Mouse (Mus musculus) cerebellum, adult 11-12 months (tissue): ENCODE measurements around the gene Slc22a1.

Source experiments
- DNase-seq: peaks from one replicate; pipeline ENCODE4 v3.0.0; 2022

The Slc22a1 gene

DNA sequence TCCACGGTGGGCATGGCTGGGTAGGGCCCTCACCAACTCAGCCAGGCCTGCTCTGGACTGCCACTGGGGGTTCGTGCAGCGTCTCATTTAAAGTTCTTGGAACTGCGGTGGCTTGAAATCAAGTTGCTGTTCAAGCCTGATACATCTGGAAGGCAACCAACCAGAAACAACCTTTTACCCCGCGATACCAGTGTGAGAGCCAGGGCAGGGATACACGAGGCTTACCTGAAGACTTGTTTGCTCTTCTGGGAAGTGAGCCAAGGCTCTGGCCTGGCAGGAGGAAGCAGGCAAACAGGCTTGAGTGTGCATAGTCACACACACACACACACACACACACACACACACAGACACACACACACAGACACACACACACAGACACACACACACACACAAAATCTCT, at the start of gene Slc22a1:
TSS of gene Slc22a1 (minus strand) at position 184 of the 400 bp plus-strand sequence.
- DNase-seq, result no peak

DNA sequence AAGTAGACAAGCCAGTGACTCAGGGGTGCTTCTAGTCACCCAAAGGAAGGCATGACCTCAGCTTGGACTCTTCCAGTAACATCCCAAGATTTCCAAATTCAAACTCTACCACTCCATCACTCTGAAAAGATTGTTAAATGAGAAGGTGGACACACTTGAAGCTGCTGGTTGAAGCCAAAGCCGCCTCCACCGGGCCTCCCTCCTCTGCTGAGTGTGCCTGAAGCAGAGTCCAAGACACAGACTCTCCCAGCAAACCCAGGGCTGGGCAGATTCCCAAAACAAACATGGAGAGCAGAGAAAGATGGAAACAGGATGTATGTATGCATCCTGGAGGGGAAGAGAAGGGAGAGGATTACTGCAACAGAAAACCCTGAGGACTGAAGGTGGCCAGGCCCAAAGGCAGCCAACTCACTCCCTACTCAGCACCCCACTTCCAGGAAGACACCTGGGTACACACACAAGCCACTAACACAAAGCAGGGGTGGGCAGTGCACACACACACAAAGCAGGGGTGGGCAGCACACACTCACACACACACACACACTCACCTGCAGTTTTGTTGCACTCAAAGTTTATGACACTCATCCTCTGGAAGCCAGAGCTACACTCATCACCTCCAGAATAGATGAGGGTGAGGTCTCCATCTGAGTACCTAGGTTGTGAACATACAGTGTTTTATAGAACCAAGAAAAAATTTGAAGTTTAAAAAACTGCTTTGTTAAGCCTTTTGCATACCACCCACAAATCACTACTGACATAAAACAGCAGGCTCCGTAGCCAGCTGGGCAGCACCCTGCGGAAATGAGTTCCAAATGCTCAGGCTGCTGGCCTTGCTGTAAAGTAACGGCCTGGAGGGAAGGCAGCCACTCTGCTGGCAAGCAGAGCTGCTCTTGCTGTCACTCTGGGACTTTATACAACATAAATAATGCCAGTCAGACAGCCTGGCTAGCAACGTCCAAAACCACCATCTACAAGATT, 49.4 kb upstream of the Slc22a1 start:
- DNase-seq, result no peak

DNA sequence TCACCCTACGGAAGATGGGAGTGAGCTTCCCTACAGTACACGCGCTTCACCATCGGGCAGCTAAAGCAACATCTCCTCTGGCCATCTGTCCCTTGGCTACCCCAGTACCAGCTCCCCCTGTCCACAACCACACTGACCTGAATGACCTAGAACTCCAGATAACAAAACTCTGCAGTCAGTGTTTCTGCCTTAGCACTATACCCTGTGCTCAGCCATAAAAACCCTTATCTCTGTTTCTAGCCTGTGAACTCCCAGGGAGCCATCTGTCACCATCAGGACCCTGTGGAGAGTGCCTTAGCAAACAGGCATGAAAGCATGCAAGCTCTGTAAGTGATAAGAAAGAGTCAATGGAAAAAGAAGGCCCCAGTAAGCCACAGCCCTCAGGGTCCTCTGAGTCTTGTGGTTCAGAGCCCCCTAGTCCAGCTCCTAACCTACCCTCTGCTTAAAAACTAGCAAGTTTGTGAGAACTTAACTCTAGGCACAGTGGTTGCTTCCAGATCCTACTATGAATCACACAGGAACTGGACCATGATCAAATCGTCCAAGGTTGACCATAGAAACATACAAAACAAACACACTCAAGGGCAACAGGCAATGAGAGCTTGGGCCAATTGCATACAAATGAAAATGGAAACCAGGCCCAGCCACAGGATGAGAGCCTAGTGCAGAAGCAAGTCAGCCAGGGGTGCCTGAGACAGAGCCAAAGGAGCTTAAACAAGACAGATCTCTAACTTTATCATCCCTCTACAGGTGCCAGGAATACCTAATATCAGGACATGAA, 48.5 kb upstream of the Slc22a1 start:
- no peak for DNase-seq

DNA sequence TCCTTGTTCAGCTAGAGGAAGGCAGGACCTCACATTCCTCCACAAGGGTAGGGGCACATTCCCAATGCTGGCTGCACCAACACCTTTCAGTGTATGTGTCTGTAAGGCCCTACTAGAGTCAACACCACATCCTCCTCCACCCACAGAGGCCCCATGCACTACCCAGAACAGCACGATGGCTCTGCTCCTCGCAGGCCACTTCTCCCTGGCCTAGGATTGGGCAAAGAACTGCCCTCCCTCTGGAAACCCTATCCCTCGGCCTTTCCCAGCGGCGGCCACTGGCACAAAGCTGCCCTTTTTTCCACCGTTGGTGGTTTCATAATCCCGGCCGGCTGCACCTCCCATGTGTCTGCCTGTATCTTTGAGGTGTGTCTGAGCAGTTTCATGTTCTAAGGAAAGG, 47.0 kb upstream of the Slc22a1 start:
- DNase-seq, result no peak

DNA sequence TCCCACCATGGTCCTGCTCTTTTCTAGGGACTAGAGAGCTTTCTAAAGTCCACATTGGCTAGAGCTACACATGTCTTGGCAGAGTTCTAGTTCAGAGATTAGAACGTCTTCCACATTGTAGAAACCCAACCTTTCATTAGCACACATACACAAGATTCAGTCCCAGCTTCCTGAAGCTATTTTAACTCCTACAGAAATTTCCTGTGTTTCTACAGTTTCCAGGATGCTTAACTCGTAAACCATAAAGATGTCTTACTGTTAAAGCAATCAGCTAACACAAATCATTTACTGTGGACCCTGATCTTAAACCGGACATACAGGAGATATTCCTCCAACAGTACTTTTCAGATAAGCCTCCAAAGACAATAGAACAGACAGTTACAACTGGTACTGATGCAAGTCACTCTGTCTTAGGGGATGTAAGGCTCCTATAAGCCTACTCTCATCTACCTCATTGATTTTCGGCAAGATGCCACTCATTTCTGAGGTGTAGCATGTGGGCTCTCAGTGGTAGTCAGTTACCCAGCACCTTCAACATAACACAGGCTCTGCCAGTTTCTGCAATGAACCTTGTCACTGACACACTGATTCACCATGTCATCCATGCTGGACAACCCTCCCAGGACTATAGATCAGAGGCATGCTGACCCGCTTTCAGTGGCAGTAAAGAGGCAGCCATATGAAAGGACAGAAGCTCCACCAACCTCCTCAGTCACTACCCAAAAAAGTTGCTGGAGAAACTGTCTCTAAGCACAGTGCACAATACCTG, 45.7 kb upstream of the Slc22a1 start:
- peak; percentile 52 for DNase-seq

DNA sequence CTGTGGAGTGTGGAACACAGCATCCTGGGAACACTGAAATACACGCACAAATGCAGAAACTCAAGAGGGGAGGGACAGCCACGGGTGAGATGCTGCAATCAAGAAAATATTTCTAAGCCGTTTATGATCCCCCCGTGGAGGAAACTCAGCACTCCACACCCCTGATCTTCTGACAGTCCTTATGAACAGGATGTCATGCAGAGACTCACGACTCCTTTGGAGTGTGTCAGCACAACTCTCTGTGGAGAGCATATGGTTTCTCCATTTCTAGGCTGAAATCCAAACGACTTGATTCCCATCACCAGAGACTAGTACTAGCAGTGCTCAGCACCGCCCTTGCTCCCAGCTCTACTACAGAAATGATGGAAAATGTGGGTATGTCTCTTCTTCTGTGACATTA, 42.6 kb upstream of the Slc22a1 start:
- DNase-seq, result peak; percentile 79

DNA sequence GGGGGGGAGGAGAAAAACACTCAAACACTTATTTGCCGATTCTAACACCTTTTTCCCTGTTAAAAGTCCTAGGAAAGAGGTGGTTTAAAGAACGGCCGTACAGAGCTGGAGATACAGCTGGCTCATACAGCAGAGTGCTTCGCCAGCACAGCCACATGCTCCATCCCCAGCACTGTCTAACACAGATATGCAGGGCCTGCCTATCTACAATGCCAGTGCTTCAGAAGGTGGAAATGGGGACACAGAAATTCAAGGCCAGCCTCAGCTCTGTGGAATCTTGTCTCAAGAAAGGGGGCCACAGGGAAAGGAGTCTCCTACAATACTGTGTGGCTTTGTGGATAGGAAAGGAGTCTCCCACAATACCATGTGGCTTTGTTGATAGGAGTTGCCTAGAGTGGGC, 41.8 kb upstream of the Slc22a1 start:
- no peak for DNase-seq

DNA sequence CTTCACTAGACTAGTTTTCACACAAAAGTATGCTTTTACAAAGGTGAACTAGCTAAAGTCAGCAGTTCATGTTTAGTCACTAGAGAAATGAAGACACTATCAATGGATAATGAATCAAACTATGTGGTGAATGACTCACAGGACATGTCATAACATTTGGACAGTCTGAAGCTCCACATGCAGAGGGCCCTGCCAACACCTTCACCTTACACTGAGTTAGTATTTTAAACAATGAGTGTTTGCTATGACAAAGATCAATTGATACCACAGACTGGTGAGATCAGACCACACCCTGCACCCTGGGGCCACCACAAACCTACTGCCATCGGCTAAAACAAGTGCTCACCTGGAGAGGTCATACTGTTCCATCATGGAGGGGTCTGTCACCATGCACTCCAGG, 39.4 kb upstream of the Slc22a1 start:
- no peak for DNase-seq

DNA sequence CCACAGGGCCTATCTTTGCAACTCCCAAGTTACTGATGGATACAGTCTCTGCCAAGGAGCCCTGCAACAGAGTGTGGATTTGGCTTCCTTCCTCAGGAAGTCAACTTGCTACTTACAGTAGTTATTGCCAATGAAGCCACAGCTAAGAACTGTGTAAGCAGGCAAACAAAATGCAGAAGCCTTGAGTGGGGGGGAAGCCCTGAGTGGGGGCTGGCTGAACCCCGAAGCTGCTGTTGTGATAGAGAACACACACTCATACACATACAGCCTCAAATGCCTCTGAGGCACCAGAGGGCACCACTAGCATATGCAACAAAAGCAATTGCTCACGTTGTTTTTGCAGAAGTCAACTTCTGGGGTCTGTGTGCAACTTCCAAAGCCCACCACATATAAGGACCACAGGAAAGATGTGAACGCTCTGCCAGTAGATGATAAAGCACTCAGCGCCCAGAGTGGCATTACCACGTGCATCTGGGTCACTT, 38.5 kb upstream of the Slc22a1 start:
- DNase-seq, result no peak

DNA sequence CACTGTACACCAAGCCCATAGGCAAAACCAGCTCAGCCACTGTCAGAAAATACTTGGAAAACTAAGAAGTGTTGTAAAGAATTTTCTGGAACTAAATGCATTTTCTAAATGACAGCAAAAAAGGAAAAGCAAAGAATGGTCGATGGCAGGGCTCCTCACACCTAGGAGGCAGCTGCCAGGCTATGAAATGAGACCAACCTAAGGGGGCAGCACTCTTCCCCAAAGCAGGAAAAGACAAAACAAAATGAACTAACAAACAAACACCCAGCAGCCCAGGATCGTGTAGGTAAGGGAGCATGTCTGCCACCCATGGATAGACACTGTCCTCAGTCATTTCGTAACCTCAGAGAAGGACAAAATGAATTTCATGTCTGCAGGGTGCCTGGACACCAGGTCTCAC, 37.4 kb upstream of the Slc22a1 start:
- DNase-seq, result no peak

DNA sequence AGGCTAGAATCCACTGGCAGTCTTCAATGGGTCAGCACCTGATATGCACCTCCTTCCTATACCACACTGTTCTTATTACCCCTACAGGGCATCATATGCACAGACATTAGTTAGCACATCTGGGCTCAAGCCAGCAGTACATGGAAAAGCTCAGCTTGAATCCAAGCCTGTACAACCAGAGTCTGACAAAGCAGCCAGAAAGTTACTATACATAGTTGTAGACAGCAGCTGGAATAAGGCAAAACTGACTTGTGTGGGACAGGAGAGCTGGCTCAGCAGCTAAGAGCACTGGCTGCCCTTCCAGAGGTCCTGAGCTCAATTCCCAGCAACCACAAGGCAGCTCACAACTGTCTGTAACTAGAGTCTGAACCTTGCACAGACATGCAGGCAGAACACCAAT, 36.6 kb upstream of the Slc22a1 start:
- no peak for DNase-seq

DNA sequence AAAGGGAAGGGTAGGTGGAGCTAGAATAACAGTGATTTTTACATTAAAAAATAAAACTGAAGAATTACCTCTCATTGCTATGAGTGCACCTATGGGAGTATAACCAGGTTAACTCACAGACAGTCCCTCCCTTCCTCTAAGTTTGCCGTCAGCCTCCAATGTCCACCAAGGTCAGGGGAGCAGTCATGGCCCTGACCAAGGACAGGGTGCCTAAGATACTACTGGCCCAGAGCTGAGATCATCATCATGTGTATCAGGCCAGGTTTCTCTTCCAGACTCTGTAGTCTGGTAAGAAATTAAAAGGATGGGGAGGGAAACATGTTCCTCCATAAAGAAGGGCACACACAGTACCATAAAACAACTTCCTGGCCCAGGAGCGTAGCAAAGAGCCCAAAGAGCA, 35.3 kb upstream of the Slc22a1 start:
- no peak for DNase-seq

DNA sequence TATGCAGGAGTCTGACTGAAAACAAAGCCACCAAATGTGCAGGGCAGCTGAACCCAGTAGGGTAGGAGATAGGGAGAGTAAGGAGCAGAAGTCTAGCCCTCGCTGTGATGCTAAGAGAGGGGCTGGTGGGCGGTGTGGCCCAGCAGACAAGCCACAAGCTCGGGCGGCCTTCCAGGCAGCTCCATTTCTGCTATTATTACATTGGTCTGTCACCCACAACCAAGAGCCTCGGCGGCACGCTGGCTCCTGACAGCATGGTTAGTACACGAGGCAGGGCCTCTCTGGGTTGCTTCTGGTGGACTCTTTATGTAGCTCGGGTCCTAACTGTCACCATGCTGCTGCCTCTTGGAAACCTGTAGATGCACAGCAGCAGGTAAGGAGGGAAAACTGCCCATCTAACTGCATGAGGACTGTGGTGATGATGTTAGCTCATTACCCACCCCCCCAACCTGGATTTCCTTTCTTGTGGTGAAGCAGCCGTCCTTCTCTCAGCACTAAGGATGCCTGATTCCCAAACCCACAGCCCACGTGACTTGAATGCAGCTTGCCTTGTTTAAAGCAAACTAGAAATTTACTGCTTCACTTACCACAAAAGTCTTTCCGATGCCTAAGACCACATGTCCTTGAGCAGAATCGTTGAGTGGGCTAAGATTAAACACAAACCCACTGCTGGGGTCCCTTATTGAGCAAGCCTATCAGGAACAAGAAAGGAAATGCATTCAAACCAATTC, 34.6 kb upstream of the Slc22a1 start:
- DNase-seq, result no peak

DNA sequence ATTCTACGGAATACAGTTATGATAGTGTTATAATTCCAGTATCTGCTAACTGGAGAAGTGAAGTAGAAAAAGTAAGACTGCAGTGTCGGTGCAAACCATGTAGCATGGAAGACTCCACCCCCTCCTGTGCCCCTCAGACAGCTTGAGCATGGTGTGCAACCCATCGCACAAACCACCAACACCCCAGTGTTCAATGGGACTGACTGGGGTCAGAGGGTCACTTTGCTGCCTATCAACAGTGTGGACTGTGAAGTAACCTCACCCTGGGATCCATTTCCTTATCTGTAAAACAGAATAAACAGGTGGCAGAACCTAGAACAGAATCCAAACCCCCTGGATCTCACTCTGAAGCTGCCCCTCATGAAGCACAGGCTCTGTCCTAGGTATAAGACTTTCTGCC, 32.8 kb upstream of the Slc22a1 start:
- no peak for DNase-seq

DNA sequence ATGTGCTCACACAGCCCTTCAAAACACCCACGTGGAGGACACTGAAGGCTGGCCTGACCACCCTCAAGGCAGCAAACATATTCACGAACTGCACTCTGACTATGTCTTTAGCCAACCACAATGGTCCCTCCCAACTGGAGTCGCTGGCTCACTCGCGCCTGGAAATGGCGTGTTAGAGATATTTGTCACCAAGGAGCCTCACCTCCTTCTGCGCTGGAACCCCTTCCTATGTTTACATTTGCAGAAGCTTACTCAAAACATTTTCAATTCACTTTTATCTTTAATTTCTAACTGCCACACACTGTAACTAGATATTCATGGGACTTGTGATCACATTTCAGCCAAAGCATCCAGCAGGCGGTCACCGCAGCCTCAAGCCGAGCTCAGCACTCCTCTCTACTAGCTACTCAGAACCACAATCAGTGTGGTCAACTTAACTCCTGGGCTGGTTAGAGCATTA, 31.0 kb upstream of the Slc22a1 start:
- no peak for DNase-seq

DNA sequence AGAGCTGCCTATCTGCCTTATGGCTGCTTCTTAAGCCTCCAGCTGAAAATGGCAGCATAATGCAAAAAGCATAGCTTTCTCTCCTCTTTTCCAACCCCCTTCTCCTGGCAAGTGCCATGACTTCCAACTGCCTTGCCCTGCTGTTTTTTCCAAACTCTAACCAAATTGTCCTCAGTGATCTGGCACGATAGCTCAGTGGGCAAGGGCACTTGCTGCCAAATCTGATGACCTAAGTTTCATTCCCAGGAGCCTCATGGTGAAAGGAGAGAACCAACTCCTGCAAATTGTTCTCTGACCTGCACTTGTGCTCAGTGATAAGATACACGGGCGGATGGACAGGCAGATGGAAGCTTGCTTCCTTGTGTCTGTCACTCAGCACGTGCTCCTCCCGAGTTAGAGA, 27.3 kb upstream of the Slc22a1 start:
- peak; percentile 55 for DNase-seq

DNA sequence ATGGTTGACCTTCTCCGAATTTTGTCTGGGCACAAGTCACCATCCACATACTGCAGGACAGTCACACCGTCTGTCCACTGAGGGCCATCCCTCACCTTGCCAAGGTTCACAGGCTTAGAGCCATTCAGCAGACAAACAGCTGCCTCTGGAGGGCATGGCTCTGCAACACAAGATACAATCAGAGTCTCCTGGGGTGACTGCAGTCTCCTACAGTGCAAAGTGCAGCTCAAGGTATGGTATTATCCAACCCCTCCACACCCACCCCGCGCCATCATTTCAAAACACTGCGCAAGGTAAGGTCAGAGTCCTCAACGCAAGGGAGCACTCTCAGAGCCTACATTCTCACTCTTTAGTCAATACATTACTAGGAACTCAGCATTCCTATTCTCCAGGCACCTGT, 24.7 kb upstream of the Slc22a1 start:
- DNase-seq, result no peak

DNA sequence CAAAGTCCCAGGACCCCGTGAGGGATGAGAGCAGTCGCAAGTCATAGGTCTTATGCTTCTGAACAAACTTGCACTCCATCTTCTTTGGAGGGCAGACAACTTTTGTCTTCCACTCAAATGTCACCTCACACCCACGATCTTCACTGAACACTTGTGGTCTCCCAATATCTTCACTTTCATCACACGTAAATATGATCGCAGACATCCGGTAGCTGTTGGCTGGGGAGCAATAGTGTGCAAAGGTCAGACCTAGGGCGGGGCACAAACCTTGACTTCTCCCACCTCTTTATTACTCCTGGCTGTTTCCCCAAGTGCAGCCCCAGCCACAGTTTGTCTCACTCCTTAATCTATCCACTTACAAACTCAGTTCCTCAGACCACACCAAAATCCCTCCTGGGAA, 16.3 kb upstream of the Slc22a1 start:
- no peak for DNase-seq

DNA sequence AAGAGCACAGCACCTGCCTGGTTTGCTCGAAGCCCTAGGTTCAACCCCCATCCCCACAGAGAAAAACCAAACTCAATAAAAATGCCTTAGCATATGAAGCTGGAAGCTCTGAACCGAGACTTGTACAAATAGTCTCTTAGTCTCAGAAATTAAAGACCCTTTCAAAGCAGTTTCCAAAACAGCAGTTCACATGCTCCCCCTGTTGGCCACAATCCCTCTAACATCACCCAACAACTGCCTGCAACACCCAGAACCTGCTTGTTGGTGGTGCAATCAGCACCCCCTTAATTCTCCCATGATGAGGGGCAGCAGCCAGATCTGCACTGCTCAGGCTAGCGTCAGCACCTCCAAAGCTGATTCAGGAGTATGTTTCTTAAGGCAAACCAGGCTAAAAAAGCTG, 13.9 kb upstream of the Slc22a1 start:
- no peak for DNase-seq

DNA sequence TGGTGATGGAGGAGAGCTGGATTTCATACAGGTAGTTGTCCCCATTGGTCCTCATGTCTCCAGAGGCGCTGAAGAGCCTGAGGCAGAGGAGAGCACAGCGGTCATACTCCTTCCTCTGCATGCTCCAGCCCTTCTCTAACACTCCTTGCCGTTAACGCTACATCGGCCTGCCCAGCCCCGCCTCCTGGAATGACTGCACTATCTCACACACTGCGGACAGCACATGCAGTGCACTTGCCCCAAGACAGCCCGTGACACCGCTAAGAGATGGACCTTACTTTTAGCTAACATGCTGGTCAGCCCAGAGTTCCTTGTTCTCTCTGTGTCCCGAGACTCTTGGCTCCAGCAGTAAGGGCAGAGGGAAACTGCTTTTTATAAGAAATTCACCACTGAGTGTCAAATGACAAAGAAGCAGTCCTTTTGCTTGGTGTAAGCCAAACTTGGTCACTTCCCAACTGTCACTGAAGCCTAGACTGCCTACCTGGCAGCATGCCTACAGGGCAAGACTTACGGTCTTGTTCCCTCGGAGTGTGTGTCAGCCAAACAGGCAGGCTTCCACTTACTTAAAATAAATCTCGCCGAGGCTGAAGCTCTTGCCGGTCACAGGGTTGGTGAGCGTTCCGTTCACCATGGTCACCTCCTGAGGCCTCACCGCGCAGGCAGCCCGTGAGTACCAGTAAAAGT, 12.9 kb upstream of the Slc22a1 start:
- peak; percentile 79 for DNase-seq

DNA sequence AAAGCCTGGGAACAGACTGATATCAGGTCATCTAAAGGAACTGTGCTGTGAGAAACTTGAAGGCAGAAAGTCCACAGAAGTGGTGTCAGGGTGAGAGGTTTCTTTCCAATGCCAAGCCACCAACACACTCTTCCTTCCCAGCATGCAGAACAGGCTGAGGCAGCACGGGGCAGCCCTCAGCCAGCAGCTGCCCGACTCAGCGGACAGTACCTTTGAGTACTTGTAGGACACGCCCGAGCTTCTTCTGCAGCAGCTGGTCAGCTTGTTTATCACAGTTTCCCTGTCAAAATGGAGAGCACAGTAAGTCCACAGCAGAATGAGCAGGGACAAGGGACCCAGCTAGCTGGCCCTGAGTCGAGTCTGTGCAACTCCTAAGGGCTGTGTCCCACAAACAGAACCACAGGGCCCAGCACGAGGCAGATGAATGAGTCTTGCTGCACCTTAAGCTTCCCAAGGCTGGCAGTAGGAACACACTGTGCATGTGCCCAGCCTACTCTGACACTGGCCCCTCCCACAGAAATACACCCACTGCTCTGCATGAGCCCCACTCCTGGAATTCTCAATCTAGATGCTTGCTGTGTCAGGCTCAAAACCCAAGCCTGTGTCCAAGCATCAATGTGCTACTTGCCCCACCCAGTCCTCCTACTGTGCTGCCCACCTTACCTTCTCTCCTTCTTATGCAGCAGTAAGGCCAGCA, 9.4 kb upstream of the Slc22a1 start:
- no peak for DNase-seq
